Mouse (Mus musculus) heart, embryonic 11.5 days (tissue): Measurements from ENCODE around the gene Fam69a. TPM values are rescaled to one million over a fixed set of nuclear protein-coding genes. Genes with fewer than 3 reads are reported as not detected.

ENCODE experiments used
- polyA plus RNA-seq: library from polyadenylated mRNA; unstranded; fragments of >200 nt; fragmentation: Nextera tagmentation; extraction: Ambion mirVana; gene quantifications from 2 replicates; pipeline ENCODE4 v1.2.1, GENCODE M21; 2014

The Fam69a gene
- polyA plus RNA-seq, 1 experiment from 2014 or later = 20.0 TPM

Other genes with a start within 250 kb of the Fam69a start
- gene Ube2d2b, start 157.0 kb downstream of the Fam69a start, polyA plus RNA-seq = 0.57 TPM in 1 of 2 replicates, not detected in the other
- gene Evi5, start 112.0 kb downstream of the Fam69a start, polyA plus RNA-seq = 41.0 and 46.7 TPM in 2 replicates
- gene Rpl5, start 86.6 kb downstream of the Fam69a start, polyA plus RNA-seq = 55.2 and 69.9 TPM in 2 replicates
- 88.2 and 88.4 TPM in 2 replicates for gene Mtf2, start 78.6 kb upstream of the Fam69a start, polyA plus RNA-seq
- gene Tmed5, start 145.5 kb upstream of the Fam69a start, polyA plus RNA-seq = 27.4 and 31.0 TPM in 2 replicates
- gene Ccdc18, start 145.8 kb upstream of the Fam69a start, polyA plus RNA-seq = 5.9 and 6.6 TPM in 2 replicates